Mouse (Mus musculus): Measurements from ENCODE around the gene Sprn.

The Sprn gene

GRCm38 (mm10) chr7:140101993-140102860 lies 52.5 kb downstream of the Sprn start, which contains the start of gene Fuom:
Gene Fuom (minus strand): TSS chr7:140102441.
- TF ChIP-seq POU5F1 (IDR thresholded peaks at IDR 0.05; ENCODE audit: borderline replicate concordance, low read length) (no peak), NANOG (IDR thresholded peaks at IDR 0.05; ENCODE audit: borderline replicate concordance, low read length) (no peak), CTCF (conservative IDR thresholded peaks at IDR 0.05; ENCODE audit: low read length) (no peak)
- H3K4me3 ChIP-seq (replicated peaks; ENCODE audit: low read length), result peak within 1 kb of the TSS; percentile 76
- peaks cover 41% of the 10 kb centered on the region for H3K36me3 ChIP-seq (ENCODE audit: insufficient read depth, low read length)
- no peaks in the 10 kb centered on the region for H3K9me3 ChIP-seq (ENCODE audit: low read length)
- H3K4me1 ChIP-seq (replicated peaks; ENCODE audit: low read depth, low read length), result peaks cover 22% of the 10 kb centered on the region
- H3K27me3 ChIP-seq (ENCODE audit: insufficient read depth, low read length), result peaks cover 3% of the 10 kb centered on the region; the same call in 1 of the 2 replicates

- TF ChIP-seq NANOG (IDR thresholded peaks at IDR 0.05; ENCODE audit: borderline replicate concordance, low read length) (no peak), CTCF (conservative IDR thresholded peaks at IDR 0.05; ENCODE audit: low read length) (no peak), POU5F1 (IDR thresholded peaks at IDR 0.05; ENCODE audit: borderline replicate concordance, low read length) (no peak)
- Histone ChIP-seq H3K4me3 (replicated peaks; ENCODE audit: low read length) (peak overlapping the region; percentile 76), H3K27me3 (ENCODE audit: insufficient read depth, low read length) (peaks cover 3% of the 10 kb centered on the region; the same call in 1 of the 2 replicates), H3K36me3 (ENCODE audit: insufficient read depth, low read length) (peaks cover 35% of the 10 kb centered on the region), H3K4me1 (replicated peaks; ENCODE audit: low read depth, low read length) (peaks cover 22% of the 10 kb centered on the region), H3K9me3 (ENCODE audit: low read length) (no peaks in the 10 kb centered on the region)
These were observed 53.2 kb downstream of the Sprn start for GRCm38 (mm10) chr7:140101498-140101897.

All from E14TG2a.4 (cell line).